Mouse (Mus musculus) inflammation-experienced regulatory T-cells (primary cell): Measurements from ENCODE around the gene Lif. TPM values are rescaled to one million over a fixed set of nuclear protein-coding genes. Genes with fewer than 3 reads are reported as not detected.

Source experiments
- polyA plus RNA-seq, 2 experiments: library from polyadenylated mRNA; unstranded; fragments of 100-300 nt; shearing (Covaris generic); gene quantifications; one replicate each; pipeline ENCODE4 v1.2.1; 2017

Gene Lif
- polyA plus RNA-seq, result 1 to 10 TPM in 1 of 2 experiments, under 1 TPM in 1; 0.09 to 3.4 TPM

DNA sequence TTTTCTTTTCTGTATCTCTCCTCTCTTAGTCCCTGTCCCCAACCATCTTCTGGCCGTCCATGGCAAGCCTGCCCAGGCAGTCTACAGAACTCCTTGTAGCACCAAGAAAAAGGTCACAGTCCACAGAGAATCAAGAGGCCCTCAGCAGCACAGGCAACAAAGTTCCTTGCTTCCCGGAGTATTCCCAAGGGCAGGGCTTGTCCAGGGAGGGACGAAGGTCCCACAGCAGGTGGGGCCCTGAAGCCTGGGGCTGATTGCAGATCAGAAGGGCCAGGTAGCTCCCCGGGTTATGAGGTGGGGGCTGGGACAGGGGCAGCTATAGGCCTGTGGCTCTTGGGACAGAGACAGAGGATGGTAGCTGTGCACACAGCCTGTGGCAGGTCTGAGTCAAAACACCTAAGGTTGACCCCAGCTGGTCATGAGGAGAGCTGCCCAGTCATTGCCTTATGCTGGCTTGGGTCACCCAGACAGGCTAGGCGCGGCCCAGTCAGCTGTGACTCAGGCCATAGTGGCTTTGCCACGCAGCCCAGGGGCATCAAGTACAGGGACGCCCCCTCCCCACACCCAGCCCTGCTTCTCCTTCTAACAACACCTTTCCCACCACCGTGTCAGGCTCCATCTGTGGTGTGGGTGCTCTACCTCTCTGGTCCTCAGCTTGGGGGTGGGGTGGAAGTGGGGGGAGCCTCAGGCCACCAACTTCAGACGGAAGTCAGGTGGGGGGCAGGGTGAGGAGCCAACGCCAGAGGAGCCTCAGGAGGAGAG is at the start of gene Lif:
Gene Lif, plus strand, starts transcription at position 712 of the 762 bp plus-strand sequence.

DNA sequence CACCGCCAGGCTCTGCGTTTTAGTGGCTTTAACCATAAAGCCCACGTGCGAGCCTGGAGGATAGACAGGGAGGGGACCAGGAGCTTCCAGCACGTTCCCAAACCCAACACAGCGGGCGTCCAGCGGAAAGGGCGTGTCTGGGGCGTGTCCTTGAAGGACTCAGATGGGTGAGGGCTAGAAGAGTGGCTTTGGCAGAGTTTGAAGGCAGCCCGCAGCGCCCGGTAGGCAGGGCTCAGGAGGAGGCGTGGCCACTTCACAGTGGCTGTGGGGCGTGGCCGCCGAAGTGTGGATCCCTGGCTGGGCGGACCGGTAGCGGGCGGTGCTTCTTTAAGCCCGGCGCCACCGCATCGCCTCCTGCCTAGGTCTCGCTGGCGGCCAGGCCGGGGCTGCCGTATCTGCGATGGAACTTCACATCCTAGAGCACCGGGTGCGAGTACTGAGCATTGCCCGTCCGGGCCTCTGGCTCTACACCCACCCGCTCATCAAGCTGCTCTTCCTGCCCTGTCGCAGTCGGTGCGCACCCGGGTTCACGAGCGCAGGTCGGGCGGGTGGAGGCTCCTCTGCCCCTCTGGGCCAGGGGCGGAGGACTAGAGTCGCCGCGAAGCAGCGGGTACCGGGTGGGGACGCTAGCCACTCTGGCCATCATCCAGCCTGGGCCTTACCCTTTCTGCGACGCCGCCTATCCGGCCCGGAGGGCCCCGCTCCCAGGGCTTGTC is 39.3 kb upstream of the Lif start, which contains the start of gene Castor1:
Gene Castor1, plus strand, starts transcription at position 312 of the 716 bp plus-strand sequence.

GRCm38 (mm10) chr11:4235665-4236545 is 21.5 kb upstream of the Lif start, which contains the start of gene Osm:
Gene Osm, plus strand, starts transcription at chr11:4236420.

Other genes starting within 250 kb of the Lif start
- under 1 TPM in 1 of 2 experiments, not detected in 1; 0.75 TPM for gene Sec14l4, start 226.1 kb upstream of the Lif start, polyA plus RNA-seq
- gene Sec14l3, start 192.7 kb upstream of the Lif start, polyA plus RNA-seq, result 1 to 10 TPM in 1 of 2 experiments, under 1 TPM in 1; 0.19 to 1.5 TPM
- 1 to 10 TPM; 1.9 to 4.1 TPM for gene Mtfp1, start 162.1 kb upstream of the Lif start, polyA plus RNA-seq
- 1 to 10 TPM in 1 of 2 experiments, under 1 TPM in 1; 0.77 to 2.8 TPM for gene Sec14l2, start 134.1 kb upstream of the Lif start, polyA plus RNA-seq
- gene Rnf215, start 122.4 kb upstream of the Lif start, polyA plus RNA-seq, result 10 to 100 TPM; 43.2 to 52.4 TPM
- 1 to 10 TPM; 4.4 to 9.4 TPM for gene Ccdc157, start 97.3 kb upstream of the Lif start, polyA plus RNA-seq
- gene Sf3a1, start 97.2 kb upstream of the Lif start, polyA plus RNA-seq, result 10 to 100 TPM; 69.4 to 69.8 TPM
- 100 to 1,000 TPM; 110 to 134 TPM for gene Tbc1d10a, start 70.8 kb upstream of the Lif start, polyA plus RNA-seq
- gene Castor1, start 39.3 kb upstream of the Lif start, polyA plus RNA-seq, result 10 to 100 TPM; 45.3 to 46.4 TPM
- gene Osm, start 21.1 kb upstream of the Lif start, polyA plus RNA-seq, result 10 to 100 TPM; 27.4 to 46.4 TPM
- gene Hormad2, start 183.5 kb downstream of the Lif start, polyA plus RNA-seq, result 1 to 10 TPM; 1.9 to 2.1 TPM